Mouse (Mus musculus) retina, postnatal 7 days (tissue): ENCODE measurements around the gene Baz2a.
A peak's percentile ranks its signal among the peaks of the same experiment; 100 is the strongest.

Experiments
- DNase-seq: peaks from one replicate; pipeline ENCODE4 v3.0.0-alpha.2; 2012; ENCODE audit warnings: low read depth, low spot score

The Baz2a gene

GRCm38 (mm10) chr10:128175996-128176755, 84.8 kb downstream of the Baz2a start:
- peak; percentile 21 for DNase-seq

- DNase-seq, result no peak
These were observed 85.9 kb downstream of the Baz2a start for GRCm38 (mm10) chr10:128177316-128177715.
